Mouse (Mus musculus) adrenal gland (tissue): ENCODE measurements around the gene Flvcr2.

Source experiments
- intact Hi-C: fragments of 180-260 bp; cut with DNase I; formaldehyde crosslinking; loops from one replicate; pipeline ENCODE4 v1.15.1; 2025
- microRNA-seq, 2 experiments: library from miRNA; unstranded; fragments of <30 nt; microRNA quantifications; one replicate each; pipeline ENCODE4; 2019

Gene Flvcr2

GRCm38 (mm10) chr12:85850661-85851060, 104.3 kb downstream of the Flvcr2 start:
- intact Hi-C loops, result no loop called here

- intact Hi-C loops, result no loop called here
Measured at GRCm38 (mm10) chr12:85853836-85854235, 107.5 kb downstream of the Flvcr2 start.

GRCm38 (mm10) chr12:85854271-85854670, 107.9 kb downstream of the Flvcr2 start:
- intact Hi-C loops, result no loop called here

- intact Hi-C loops, result no loop called here
Measured at GRCm38 (mm10) chr12:85857300-85857699, 111.0 kb downstream of the Flvcr2 start.

GRCm38 (mm10) chr12:85859111-85859510, 112.8 kb downstream of the Flvcr2 start:
- intact Hi-C loops, result no loop called here

GRCm38 (mm10) chr12:85859511-85860189, 113.3 kb downstream of the Flvcr2 start:
- intact Hi-C loops, result no loop called here

- intact Hi-C loops, result no loop called here
Measured at GRCm38 (mm10) chr12:85862514-85862913, 116.2 kb downstream of the Flvcr2 start.

Small RNAs within 50 kb of the gene (microRNA-seq; reads per million reads assigned to microRNA genes)
- 0 to 0.25 reads per million in 2 experiments for gene Gm47285
